Mouse (Mus musculus) mature B cell (primary cell): ENCODE measurements at regions not wholly inside any gene's neighbourhood (a gene's known extent, or its start where the extent isn't known, plus 50 kb on each side); places are given as distances from the start of the nearest gene placed in this dataset.

ENCODE experiments used
- in situ Hi-C: fragments of 300-500 bp; cut with MboI; formaldehyde crosslinking; loops from 2 replicates; pipeline ENCODE4 v1.14.3; 2019

- in situ Hi-C loops = no loop called here
These were observed 63.6 kb upstream of the Klf3 start for GRCm38 (mm10) chr5:64739311-64740261.

DNA sequence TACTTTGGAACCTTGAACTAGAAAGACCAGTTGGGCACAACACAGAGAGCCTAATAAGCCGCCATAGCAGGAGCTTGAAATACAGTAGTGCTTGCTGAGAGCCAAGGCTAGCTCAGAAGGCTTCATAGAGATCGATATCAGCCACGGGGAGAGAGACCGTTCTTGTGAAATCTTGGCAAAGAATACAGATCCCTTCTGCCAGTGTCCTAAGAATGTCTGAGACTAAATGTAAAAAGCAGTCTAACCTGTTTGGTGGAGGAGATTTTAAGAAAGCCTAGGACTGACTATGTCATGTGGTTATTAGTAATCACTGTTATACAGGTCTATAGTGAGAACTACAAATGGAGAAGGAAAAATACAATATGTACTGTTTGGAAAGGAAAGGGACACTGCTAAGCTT lies 59.1 kb upstream of the Klf3 start:
- in situ Hi-C loops = no loop called here

DNA sequence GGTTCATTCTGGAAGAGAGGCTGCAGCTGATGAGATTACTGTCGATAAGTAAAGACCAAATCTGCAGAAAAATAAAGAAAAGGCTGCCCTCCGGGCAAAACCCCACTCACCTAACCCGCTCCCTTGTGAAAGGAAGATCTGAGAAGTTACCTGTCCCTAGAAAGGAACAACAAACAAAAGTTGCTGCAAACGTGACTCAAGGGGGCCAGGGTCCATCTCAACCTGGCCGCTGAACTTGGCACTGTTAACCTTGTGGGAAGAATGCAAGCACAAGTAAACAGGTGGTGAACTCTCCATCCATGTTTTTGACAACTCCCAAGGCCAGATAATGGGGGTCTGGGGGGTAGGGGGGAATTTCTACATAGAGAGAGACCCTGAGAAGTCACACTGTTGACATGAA lies 58.7 kb upstream of the Klf3 start:
- in situ Hi-C loops = no loop called here

GRCm38 (mm10) chr5:64747461-64747860 lies 55.7 kb upstream of the Klf3 start:
- in situ Hi-C loops = no loop called here

DNA sequence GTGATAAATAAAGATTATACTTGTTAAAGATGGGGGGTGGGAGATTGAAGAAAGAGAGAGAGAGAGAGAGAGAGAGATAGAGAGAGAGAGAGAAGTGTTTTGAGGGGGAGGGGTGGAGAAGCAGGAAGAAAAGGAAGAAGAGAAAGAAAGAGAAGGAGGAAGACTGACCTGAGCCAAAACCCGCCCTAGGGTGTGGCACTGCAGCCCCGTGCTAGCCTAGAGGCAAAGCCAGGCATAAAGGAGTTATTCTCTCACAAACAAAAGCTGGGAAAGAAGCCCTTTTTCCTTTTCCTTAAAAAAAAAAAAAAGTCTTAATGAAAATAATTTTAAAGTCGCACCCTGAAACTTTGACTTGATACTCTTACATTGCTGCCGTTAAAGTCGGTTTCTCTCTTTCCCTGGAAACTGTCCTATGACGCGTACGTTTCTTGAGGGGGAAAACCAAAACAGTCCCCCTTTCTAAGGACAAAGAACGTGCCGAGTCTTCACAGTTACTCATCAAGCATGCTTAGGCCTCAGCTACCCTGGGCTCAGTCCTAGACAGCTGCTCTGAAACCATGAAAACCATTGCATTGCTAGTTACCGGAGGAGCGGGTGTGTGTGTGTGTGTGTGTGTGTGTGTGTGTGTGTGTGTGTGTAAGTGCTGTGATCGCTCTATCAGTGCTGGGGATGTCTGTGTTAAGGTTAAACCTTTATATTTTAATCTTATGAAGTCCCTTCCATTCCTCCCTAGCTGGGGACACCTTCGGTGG lies 53.6 kb upstream of the Klf3 start:
- in situ Hi-C loops = no loop called here

GRCm38 (mm10) chr5:64750406-64750805 lies 52.8 kb upstream of the Klf3 start:
- in situ Hi-C loops = no loop called here

GRCm38 (mm10) chr5:64750976-64751656 lies 52.1 kb upstream of the Klf3 start:
- in situ Hi-C loops = no loop called here

DNA sequence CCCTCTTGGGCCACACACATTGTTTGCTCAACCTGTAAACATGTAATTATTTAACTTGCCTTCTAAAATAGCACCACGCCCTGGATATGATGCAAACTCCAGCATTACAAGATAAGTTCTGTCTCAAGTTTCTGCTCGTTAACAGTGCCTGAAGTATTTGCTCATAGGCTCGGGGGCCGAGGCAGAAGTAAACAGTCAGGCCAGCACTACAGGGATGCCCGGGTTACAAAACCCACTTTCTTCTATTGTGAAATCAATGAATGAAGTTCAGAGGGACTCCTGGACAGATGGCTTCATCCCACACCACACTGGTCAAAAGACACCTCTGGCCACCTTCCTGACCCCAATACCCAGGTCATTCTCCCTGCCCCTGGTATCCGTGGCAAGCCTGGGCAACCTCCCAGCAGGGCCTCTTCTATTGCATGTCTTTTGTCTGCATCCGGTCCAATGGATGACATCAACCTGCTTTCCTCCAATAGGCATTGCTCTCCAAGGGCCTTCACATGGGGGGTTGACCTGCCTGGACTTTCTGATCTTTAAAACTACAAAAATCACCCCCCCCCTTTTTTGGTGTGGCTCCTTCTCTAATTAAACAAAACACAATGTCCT lies 49.9 kb upstream of the Klf3 start:
- in situ Hi-C loops = no loop called here
